Mouse (Mus musculus) liver, embryonic 12.5 days (tissue): ENCODE data around the gene Smim23. TPM values are rescaled to one million over a fixed set of nuclear protein-coding genes. Genes with fewer than 3 reads are reported as not detected.

Source experiments
- ATAC-seq: fragments of 200-750 bp; cut with Nextera tagmentation; 2 replicates; pipeline ENCODE4 v1.8.0; 2017; ENCODE audit warnings: moderate number of reproducible peaks, mild to moderate bottlenecking, moderate library complexity
- H3K27ac ChIP-seq: fragments of 300-500 bp; sonication (generic); 2 replicates; pipeline ENCODE4 v1.5.1; 2016; ENCODE audit warnings: mild to moderate bottlenecking
- H3K27me3 ChIP-seq: fragments of 300-500 bp; sonication (generic); replicated peaks from 2 replicates; pipeline ENCODE4 v1.6.1; 2016; ENCODE audit warnings: mild to moderate bottlenecking, moderate library complexity
- H3K36me3 ChIP-seq: fragments of 300-500 bp; sonication (generic); 2 replicates; pipeline ENCODE4 v1.6.1; 2016; ENCODE audit warnings: mild to moderate bottlenecking, moderate library complexity
- H3K4me1 ChIP-seq: fragments of 300-500 bp; sonication (generic); 2 replicates; pipeline ENCODE4 v1.6.1; 2016
- H3K4me2 ChIP-seq: fragments of 300-500 bp; sonication (generic); 2 replicates; pipeline ENCODE4 v1.6.1; 2016; ENCODE audit warnings: mild to moderate bottlenecking, moderate library complexity
- H3K4me3 ChIP-seq: fragments of 300-500 bp; sonication (generic); 2 replicates; pipeline ENCODE4 v1.5.1; 2016; ENCODE audit warnings: mild to moderate bottlenecking, moderate library complexity
- H3K9ac ChIP-seq: fragments of 300-500 bp; sonication (generic); 2 replicates; pipeline ENCODE4 v1.6.1; 2016; ENCODE audit warnings: mild to moderate bottlenecking, moderate library complexity
- H3K9me3 ChIP-seq: fragments of 300-500 bp; sonication (generic); replicated peaks from 2 replicates; pipeline ENCODE4 v1.6.1; 2016; ENCODE audit warnings: mild to moderate bottlenecking, moderate library complexity
- whole genome bisulfite sequencing: fragments of 180-500 bp; shearing (Covaris S2); methylation state at CpG from one replicate; pipeline ENCODE4 v1.1.7; 2016; ENCODE audit not compliant: insufficient replicate concordance; 5-methylcytosine and 5-hydroxymethylcytosine counted together
- polyA plus RNA-seq: library from polyadenylated mRNA; unstranded; fragments of >200 nt; fragmentation: Nextera tagmentation; extraction: Ambion mirVana; gene quantifications from 2 replicates; pipeline ENCODE4 v1.2.1, GENCODE M21; 2016

Smim23 gene
- polyA plus RNA-seq, 1 experiment from 2014 or later, result not detected

DNA sequence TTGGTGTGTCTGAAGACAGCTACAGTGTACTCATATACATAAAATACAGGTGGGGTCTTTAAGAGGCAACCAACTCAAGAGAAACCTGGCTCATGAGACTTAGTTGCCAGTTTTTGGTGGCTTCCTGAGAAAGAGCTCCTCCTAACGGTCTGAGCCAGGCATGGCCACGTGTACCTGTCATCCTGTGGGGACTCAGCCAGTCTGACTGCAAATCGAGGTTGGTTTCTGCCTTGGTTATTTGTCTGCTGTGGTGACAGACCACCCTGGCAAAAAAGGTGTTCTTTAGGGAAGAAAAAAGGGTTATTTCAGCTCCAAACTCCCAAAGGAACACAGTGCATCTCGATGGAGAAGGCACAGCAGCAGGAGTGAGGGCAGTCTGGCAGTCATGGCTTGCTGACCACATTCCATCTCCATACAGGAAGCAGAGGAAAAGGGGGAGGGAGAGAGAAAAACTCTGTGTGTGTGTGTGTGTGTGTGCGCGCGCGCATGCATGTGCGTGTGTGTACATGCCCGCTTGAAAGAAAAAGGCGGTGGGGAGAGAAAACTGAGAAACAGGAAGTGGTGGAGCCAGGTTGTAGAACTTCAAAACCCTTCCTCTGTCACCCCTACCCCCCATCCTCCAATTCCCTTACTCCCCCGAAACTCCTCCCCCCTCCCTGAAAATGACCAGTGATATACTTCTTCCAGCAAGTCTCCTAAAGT lies 55.6 kb downstream of the Smim23 start:
- Histone ChIP-seq H3K9ac (no peak overlapping the region), H3K4me3 (no peak overlapping the region), H3K4me2 (no peak overlapping the region), H3K27ac (no peak overlapping the region), H3K4me1 (no peaks in the 10 kb centered on the region), H3K36me3 (no peaks in the 10 kb centered on the region), H3K9me3 (no peaks in the 10 kb centered on the region), H3K27me3 (peaks cover 7% of the 10 kb centered on the region; the same call in 1 of the 2 replicates)
- ATAC-seq, result no peak
- 56% methylated on average over 12 of the region's 12 CpGs for WGBS

Other genes starting within 250 kb of the Smim23 start
- 34.5 and 36.0 TPM in 2 replicates for gene Fbxw11, start 181.9 kb downstream of the Smim23 start, polyA plus RNA-seq